Mouse (Mus musculus): ENCODE data around the gene Tkt. TPM values are rescaled to one million over a fixed set of nuclear protein-coding genes. Genes with fewer than 3 reads are reported as not detected.

Tkt gene
- polyA plus RNA-seq, 1 experiment, result 143 TPM

DNA sequence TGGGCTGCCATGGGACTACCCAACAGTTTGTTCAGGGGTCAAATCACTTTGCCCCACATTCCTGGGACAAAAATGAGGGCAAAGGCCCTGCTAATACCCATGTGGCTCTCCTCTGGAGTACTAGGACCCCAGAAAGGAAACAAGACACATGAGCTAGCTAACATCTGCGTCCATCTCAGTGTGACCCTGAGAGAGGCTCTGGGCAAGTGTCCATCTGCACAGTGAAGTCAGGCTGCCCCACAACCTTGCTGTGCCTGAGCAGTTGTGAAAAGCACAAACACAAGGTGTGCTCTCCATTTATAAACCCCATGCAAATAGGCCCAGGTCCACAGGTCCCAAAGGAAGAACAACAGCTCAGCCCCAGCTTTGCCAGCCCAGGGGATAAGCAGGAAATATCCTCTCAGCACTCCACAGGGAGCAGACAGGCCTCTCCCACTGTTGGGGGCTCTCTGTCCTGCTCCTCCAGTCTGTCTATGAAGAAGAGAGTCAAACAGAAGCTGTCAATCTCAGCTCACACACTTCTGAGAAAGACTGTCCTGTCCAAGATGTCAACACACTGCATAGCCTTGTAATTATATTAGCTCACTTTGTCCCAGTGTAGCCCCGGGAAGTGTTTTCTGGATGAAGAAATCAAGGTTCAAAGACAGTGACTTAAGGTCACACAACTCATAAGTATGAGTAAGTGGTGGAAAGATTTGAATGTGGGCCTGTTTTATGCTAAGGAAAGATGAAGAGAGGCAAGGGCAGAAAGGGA lies 65.0 kb downstream of the Tkt start:
- DNase-seq (ENCODE audit: extremely low spot score in 1 of 2, low spot score in 1 of 2), result no peak

DNA sequence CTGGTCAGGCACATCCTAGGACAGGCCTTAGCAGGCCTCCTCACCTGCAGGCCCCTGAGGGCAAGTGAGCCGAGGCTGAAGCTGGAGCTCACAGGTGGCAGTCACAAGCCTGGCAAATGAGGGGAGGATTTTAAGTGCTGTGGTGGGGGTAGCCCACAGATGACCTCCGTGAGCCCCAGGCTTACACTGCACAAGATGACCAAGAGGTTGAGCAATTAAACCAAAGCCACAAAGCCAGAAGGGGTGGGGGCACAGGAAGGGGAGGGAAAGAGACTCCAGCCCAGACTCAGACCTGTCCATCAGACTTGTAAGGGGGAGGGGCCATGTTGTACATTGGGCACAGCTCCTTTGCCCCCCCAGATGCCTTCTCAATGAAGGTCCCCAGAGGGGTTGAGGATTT lies 68.6 kb downstream of the Tkt start:
- DNase-seq (ENCODE audit: extremely low spot score in 1 of 2, low spot score in 1 of 2), result no peak

GRCm38 (mm10) chr14:30618746-30619275 lies 70.7 kb downstream of the Tkt start:
- no peak for DNase-seq (ENCODE audit: extremely low spot score in 1 of 2, low spot score in 1 of 2)

- DNase-seq (ENCODE audit: extremely low spot score in 1 of 2, low spot score in 1 of 2), result no peak
Measured at GRCm38 (mm10) chr14:30619982-30620578, 71.9 kb downstream of the Tkt start.

DNA sequence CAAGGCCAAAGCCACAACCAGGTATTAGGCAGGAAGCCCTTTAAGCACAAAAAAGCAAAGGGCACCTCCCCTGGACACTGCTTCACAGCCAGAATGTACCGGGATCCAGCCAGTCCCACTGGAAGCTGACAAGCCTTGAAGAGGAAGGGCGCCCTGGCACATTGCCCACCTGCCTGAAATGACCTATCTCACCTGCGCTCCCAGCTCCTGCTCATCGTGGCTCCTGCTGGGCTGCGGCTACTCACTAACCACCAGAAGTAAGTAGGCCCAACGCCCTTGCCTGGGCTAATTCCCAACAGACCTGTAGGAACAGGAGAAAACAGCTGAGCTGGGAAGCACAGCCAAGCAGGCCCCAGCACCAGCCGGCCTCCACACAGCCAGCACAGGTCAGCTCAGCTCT lies 74.0 kb downstream of the Tkt start:
- no peak for DNase-seq (ENCODE audit: extremely low spot score in 1 of 2, low spot score in 1 of 2)

DNA sequence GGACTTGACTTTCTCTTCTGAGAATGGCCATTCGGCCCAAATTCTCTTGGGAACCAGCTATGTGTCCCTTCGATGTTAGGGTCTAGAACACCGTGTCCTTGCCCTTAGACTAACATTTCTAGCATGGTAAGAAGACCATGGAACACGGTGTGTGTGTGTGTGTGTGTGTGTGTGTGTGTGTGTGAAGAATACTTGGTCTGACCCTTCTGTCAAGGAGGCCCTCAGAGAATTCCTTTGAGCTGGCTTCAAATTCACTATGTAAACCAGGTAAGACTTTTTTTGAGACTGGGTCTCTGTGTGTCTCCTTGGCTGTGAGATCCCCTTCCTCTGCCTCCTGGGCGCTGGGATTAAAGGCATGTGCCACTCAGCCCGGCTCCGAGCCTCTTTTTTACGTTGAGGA lies 74.4 kb downstream of the Tkt start:
- no peak for DNase-seq (ENCODE audit: extremely low spot score in 1 of 2, low spot score in 1 of 2)

Other genes starting within 250 kb of the Tkt start
- gene Dcp1a, start 68.8 kb upstream of the Tkt start, polyA plus RNA-seq (2012; rRNA removed), result 22.3 and 27.5 TPM in 2 replicates
- gene Cacna1d, start 56.9 kb upstream of the Tkt start, polyA plus RNA-seq (2012; rRNA removed), result 80.3 and 82.8 TPM in 2 replicates
- 17.1 and 18.9 TPM in 2 replicates for gene Prkcd, start 77.9 kb downstream of the Tkt start, polyA plus RNA-seq (2012; rRNA removed)
- 12.1 and 12.9 TPM in 2 replicates for gene Rft1, start 106.0 kb downstream of the Tkt start, polyA plus RNA-seq (2012; rRNA removed)
- gene Sfmbt1, start 166.5 kb downstream of the Tkt start, polyA plus RNA-seq (2012; rRNA removed), result 8.8 and 9.0 TPM in 2 replicates